Mouse (Mus musculus): ENCODE measurements around the gene Trpm8. TPM values are rescaled to one million over a fixed set of nuclear protein-coding genes. Genes with fewer than 3 reads are reported as not detected.

Trpm8 gene
- polyA plus RNA-seq, 1 experiment = 0.02 TPM

GRCm38 (mm10) chr1:88301121-88302014 is 23.9 kb downstream of the Trpm8 start:
- H3ac ChIP-seq (ENCODE audit: control insufficient read depth, insufficient read length) = no peak overlapping the region
- H3K79me2 ChIP-seq (ENCODE audit: control insufficient read depth, insufficient read depth) = no peaks in the 10 kb centered on the region
- TF ChIP-seq REST (IDR thresholded peaks at IDR 0.05; ENCODE audit: insufficient read depth, insufficient read length) = no peak
- TF ChIP-seq MYOG (IDR thresholded peaks at IDR 0.05; ENCODE audit: control insufficient read depth in 1 of 3, insufficient read depth in 1 of 3, insufficient read length in 2 of 3, low read depth in 2 of 3) = no peak
- no peak for TF ChIP-seq E2F4 (IDR thresholded peaks at IDR 0.05; ENCODE audit: insufficient read depth)
- H3K4me2 ChIP-seq (ENCODE audit: low read depth) = no peak overlapping the region
- H3K27me3 ChIP-seq (ENCODE audit: control insufficient read depth, insufficient read depth, insufficient read length) = no peaks in the 10 kb centered on the region
- H3K36me3 ChIP-seq (ENCODE audit: control insufficient read depth, insufficient read depth) = no peaks in the 10 kb centered on the region
- no peak overlapping the region for H3K4me3 ChIP-seq

- no peak for TF ChIP-seq CEBPB (IDR thresholded peaks at IDR 0.05; ENCODE audit: insufficient read depth, poor library complexity, severe bottlenecking)
- TF ChIP-seq MAX (IDR thresholded peaks at IDR 0.05; ENCODE audit: low read depth) = no peak
- no peak for TF ChIP-seq USF1 (IDR thresholded peaks at IDR 0.05; ENCODE audit: low read depth)
- no peak for TF ChIP-seq MYOG (IDR thresholded peaks at IDR 0.05; ENCODE audit: control insufficient read depth in 1 of 3, insufficient read depth in 1 of 3, insufficient read length in 2 of 3, low read depth in 2 of 3)
- no peak for TF ChIP-seq POLR2AphosphoS2 (IDR thresholded peaks at IDR 0.05; ENCODE audit: insufficient read length, low read depth)
- no peak for TF ChIP-seq TCF12 (IDR thresholded peaks at IDR 0.05; ENCODE audit: insufficient read depth, poor library complexity, severe bottlenecking)
- no peak for TF ChIP-seq TCF3 (IDR thresholded peaks at IDR 0.05; ENCODE audit: insufficient read length, low read depth)
- TF ChIP-seq POLR2A (IDR thresholded peaks at IDR 0.05; ENCODE audit: insufficient read length, low read depth) = no peak
- no peak for TF ChIP-seq E2F4 (IDR thresholded peaks at IDR 0.05; ENCODE audit: insufficient read depth)
- no peak for TF ChIP-seq SRF (IDR thresholded peaks at IDR 0.05; ENCODE audit: control insufficient read depth, insufficient read length, low read depth)
- TF ChIP-seq REST (IDR thresholded peaks at IDR 0.05; ENCODE audit: insufficient read depth, insufficient read length) = no peak
- H3ac ChIP-seq (ENCODE audit: control insufficient read depth, insufficient read length) = no peak overlapping the region
- no peaks in the 10 kb centered on the region for H3K36me3 ChIP-seq (ENCODE audit: control insufficient read depth, insufficient read depth)
- no peak overlapping the region for H3K4me2 ChIP-seq (ENCODE audit: low read depth)
- no peak overlapping the region for H3K4me3 ChIP-seq
- no peaks in the 10 kb centered on the region for H3K79me2 ChIP-seq (ENCODE audit: control insufficient read depth, insufficient read depth)
- peaks cover under 1% of the 10 kb centered on the region for H3K27me3 ChIP-seq (ENCODE audit: control insufficient read depth, insufficient read depth, insufficient read length)
These were observed 24.7 kb downstream of the Trpm8 start for GRCm38 (mm10) chr1:88302057-88302740.

GRCm38 (mm10) chr1:88303762-88304161 is 26.3 kb downstream of the Trpm8 start:
- no peaks in the 10 kb centered on the region for H3K36me3 ChIP-seq (ENCODE audit: control insufficient read depth, insufficient read depth)
- no peak overlapping the region for H3K4me3 ChIP-seq
- no peak overlapping the region for H3ac ChIP-seq (ENCODE audit: control insufficient read depth, insufficient read length)
- H3K79me2 ChIP-seq (ENCODE audit: control insufficient read depth, insufficient read depth) = no peaks in the 10 kb centered on the region
- no peak for TF ChIP-seq USF1 (IDR thresholded peaks at IDR 0.05; ENCODE audit: low read depth)
- TF ChIP-seq TCF3 (IDR thresholded peaks at IDR 0.05; ENCODE audit: insufficient read length, low read depth) = no peak
- TF ChIP-seq POLR2AphosphoS2 (IDR thresholded peaks at IDR 0.05; ENCODE audit: insufficient read length, low read depth) = no peak
- TF ChIP-seq MYOD1 (IDR thresholded peaks at IDR 0.05; ENCODE audit: control insufficient read depth in 1 of 3, insufficient read length in 2 of 3, low read depth in 2 of 3) = no peak
- no peak for TF ChIP-seq E2F4 (IDR thresholded peaks at IDR 0.05; ENCODE audit: insufficient read depth)
- no peak for TF ChIP-seq MAX (IDR thresholded peaks at IDR 0.05; ENCODE audit: low read depth)
- no peak for TF ChIP-seq POLR2A (IDR thresholded peaks at IDR 0.05; ENCODE audit: insufficient read length, low read depth)
- no peak for TF ChIP-seq SRF (IDR thresholded peaks at IDR 0.05; ENCODE audit: control insufficient read depth, insufficient read length, low read depth)
- no peak for TF ChIP-seq CEBPB (IDR thresholded peaks at IDR 0.05; ENCODE audit: insufficient read depth, poor library complexity, severe bottlenecking)
- no peak for TF ChIP-seq MYOG (IDR thresholded peaks at IDR 0.05; ENCODE audit: control insufficient read depth in 1 of 3, insufficient read depth in 1 of 3, insufficient read length in 2 of 3, low read depth in 2 of 3)
- TF ChIP-seq TCF12 (IDR thresholded peaks at IDR 0.05; ENCODE audit: insufficient read depth, poor library complexity, severe bottlenecking) = no peak
- no peak for TF ChIP-seq REST (IDR thresholded peaks at IDR 0.05; ENCODE audit: insufficient read depth, insufficient read length)
- H3K27me3 ChIP-seq (ENCODE audit: control insufficient read depth, insufficient read depth, insufficient read length) = peaks cover 3% of the 10 kb centered on the region
- no peak overlapping the region for H3K4me2 ChIP-seq (ENCODE audit: low read depth)

- no peak for TF ChIP-seq POLR2A (IDR thresholded peaks at IDR 0.05; ENCODE audit: insufficient read length, low read depth)
- no peak for TF ChIP-seq USF1 (IDR thresholded peaks at IDR 0.05; ENCODE audit: low read depth)
- no peak for TF ChIP-seq POLR2AphosphoS2 (IDR thresholded peaks at IDR 0.05; ENCODE audit: insufficient read length, low read depth)
- no peak for TF ChIP-seq REST (IDR thresholded peaks at IDR 0.05; ENCODE audit: insufficient read depth, insufficient read length)
- no peak for TF ChIP-seq E2F4 (IDR thresholded peaks at IDR 0.05; ENCODE audit: insufficient read depth)
- TF ChIP-seq SRF (IDR thresholded peaks at IDR 0.05; ENCODE audit: control insufficient read depth, insufficient read length, low read depth) = no peak
- TF ChIP-seq TCF12 (IDR thresholded peaks at IDR 0.05; ENCODE audit: insufficient read depth, poor library complexity, severe bottlenecking) = no peak
- no peak for TF ChIP-seq MYOG (IDR thresholded peaks at IDR 0.05; ENCODE audit: control insufficient read depth in 1 of 3, insufficient read depth in 1 of 3, insufficient read length in 2 of 3, low read depth in 2 of 3)
- TF ChIP-seq CEBPB (IDR thresholded peaks at IDR 0.05; ENCODE audit: insufficient read depth, poor library complexity, severe bottlenecking) = no peak
- TF ChIP-seq MYOD1 (IDR thresholded peaks at IDR 0.05; ENCODE audit: control insufficient read depth in 1 of 3, insufficient read length in 2 of 3, low read depth in 2 of 3) = no peak
- TF ChIP-seq TCF3 (IDR thresholded peaks at IDR 0.05; ENCODE audit: insufficient read length, low read depth) = no peak
- no peak for TF ChIP-seq MAX (IDR thresholded peaks at IDR 0.05; ENCODE audit: low read depth)
- no peak overlapping the region for H3ac ChIP-seq (ENCODE audit: control insufficient read depth, insufficient read length)
- no peak overlapping the region for H3K4me2 ChIP-seq (ENCODE audit: low read depth)
- peaks cover 3% of the 10 kb centered on the region for H3K27me3 ChIP-seq (ENCODE audit: control insufficient read depth, insufficient read depth, insufficient read length)
- H3K36me3 ChIP-seq (ENCODE audit: control insufficient read depth, insufficient read depth) = no peaks in the 10 kb centered on the region
- no peak overlapping the region for H3K4me3 ChIP-seq
- no peaks in the 10 kb centered on the region for H3K79me2 ChIP-seq (ENCODE audit: control insufficient read depth, insufficient read depth)
These were observed 27.0 kb downstream of the Trpm8 start for GRCm38 (mm10) chr1:88304261-88304985.
